In the genomic region with DNA sequence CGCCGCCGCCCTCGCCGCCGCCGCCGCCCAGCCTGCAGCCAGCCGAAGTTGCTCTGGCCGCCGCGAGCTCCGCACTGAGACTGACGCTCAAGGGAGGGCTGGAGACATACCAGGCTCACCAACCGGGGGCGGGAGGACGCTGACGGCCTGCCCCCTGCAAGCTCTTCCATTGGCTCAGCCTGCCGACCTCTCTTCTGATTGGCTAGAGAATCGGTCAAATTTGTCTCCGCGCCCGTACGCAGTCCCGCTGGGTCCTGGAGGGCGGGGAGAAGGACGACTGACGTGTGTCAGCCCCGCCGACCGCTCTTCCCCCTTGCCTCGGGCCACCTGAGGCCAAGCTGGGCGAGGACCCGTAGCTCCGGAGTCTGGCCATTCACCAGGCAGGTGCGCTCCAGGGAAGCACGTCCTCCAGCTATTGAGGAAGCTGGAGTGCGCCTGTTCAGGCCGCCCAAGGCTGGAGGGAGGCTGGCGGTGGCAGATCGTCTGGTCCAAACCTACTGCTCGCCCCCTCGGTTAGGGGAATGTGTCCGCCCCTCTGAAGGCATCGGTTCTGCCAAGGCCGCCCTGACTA, we compare ENCODE assay signal across 8 mouse cellular contexts. TPM values are rescaled to one million over a fixed set of nuclear protein-coding genes. Genes with fewer than 3 reads are reported as not detected.
DNase-seq lines count a peak whose midpoint lies in the region; ATAC-seq lines count a peak whose summit lies in the region.

A gene (minus strand): TSS at position 90 of the 571 bp plus-strand sequence.

- DNase-seq in adrenal gland, adult (ENCODE audit: inconsistent age in 2 of 2, low spot score in 1 of 2): peak; percentile 98 to 99
- peak; percentile 97 for DNase-seq in embryo, embryonic 10.5 days (ENCODE audit: low spot score)
- peak; percentile 97 for DNase-seq in gastrocnemius, postnatal 14 days
- peak; percentile 97 for DNase-seq in left cerebral cortex, postnatal 10 days (ENCODE audit: extremely low spot score in 1 of 2, low spot score in 2 of 2)
- peak; percentile 97 for DNase-seq in right cerebral cortex, postnatal 25 days
- peak; percentile 95 to 96 for DNase-seq in urinary bladder, postnatal 4 days (ENCODE audit: low spot score in 2 of 2)

- intact Hi-C loops in gastrocnemius, postnatal 14 days (cut with DNase I; ENCODE audit: low total_unique reads): no loop called here
- intact Hi-C loops in left cerebral cortex, postnatal 10 days (cut with DNase I): no loop called here

- peak; percentile 86 for ATAC-seq in inflammation-experienced regulatory T-cells, adult 6 months
- peak; percentile 97 for ATAC-seq in megakaryocyte-erythroid progenitor cell, adult 5-6 weeks (replicated peaks; ENCODE audit: low FRiP score, low TSS enrichment, poor library complexity, severe bottlenecking)

RNA-seq across cellular contexts. Expression of the gene that starts here (rescaled TPM):
- total RNA-seq in gastrocnemius, postnatal 14 days (2021): 10 to 100 TPM; 46.5 to 50.9 TPM
- polyA plus RNA-seq in inflammation-experienced regulatory T-cells, adult 6 months (2017; shearing (Covaris generic)): 10 to 100 TPM; 54.1 to 79.4 (median 63.3) TPM
- total RNA-seq in left cerebral cortex, postnatal 10 days (2021): 100 to 1,000 TPM; 289 to 297 TPM
- total RNA-seq in megakaryocyte-erythroid progenitor cell, adult 5-6 weeks (2014; fragmentation: Nextera tagmentation): 167 and 184 TPM in 2 replicates
- 201 and 253 TPM in 2 replicates for total RNA-seq in megakaryocyte-erythroid progenitor cell, adult 5-6 weeks (2017)

Comparison
In these comparisons a context has a peak if more than half of its experiments do, and no peak if none do; other contexts are left out.
1. Peak in every context shown above with its lines: DNase-seq and ATAC-seq.